Mouse (Mus musculus) brain, embryonic 14.5 days (tissue): ENCODE results near the gene Magi2. TPM values are rescaled to one million over a fixed set of nuclear protein-coding genes. Genes with fewer than 3 reads are reported as not detected.

Experiments used
- DNase-seq: peaks from one replicate; pipeline ENCODE4 v3.0.0-alpha.2; 2011; ENCODE audit warnings: low read depth
- CTCF ChIP-seq: fragments of 200-500 bp; IDR thresholded peaks from 2 replicates; pipeline ENCODE4 v1.5.1; 2012; ENCODE audit warnings: inconsistent platforms, mild to moderate bottlenecking, moderate library complexity, borderline replicate concordance; ENCODE audit not compliant: insufficient read depth, insufficient read length; ENCODE audit errors: extremely low read depth
- POLR2A ChIP-seq: fragments of 200-500 bp; IDR thresholded peaks from 2 replicates; pipeline ENCODE4 v1.6.1; 2012; ENCODE audit warnings: mild to moderate bottlenecking, inconsistent platforms, borderline replicate concordance; ENCODE audit not compliant: poor library complexity, insufficient read depth, insufficient read length, severe bottlenecking; ENCODE audit errors: extremely low read depth
- polyA plus RNA-seq: library from polyadenylated mRNA; depleted of rRNA; stranded (reverse); fragments of >200 nt; gene quantifications from 2 replicates; pipeline ENCODE4 v1.2.3, GENCODE M21; 2012

Gene Magi2
- polyA plus RNA-seq, 1 experiment: 36.9 TPM

- no peak for TF ChIP-seq CTCF
- TF ChIP-seq POLR2A: no peak
- peak; percentile 81 for DNase-seq
These were observed 1356.2 kb downstream of the Magi2 start for GRCm38 (mm10) chr5:20582995-20583435.

- DNase-seq: no peak
- no peak for TF ChIP-seq POLR2A
- TF ChIP-seq CTCF: no peak
These were observed 1356.8 kb downstream of the Magi2 start for GRCm38 (mm10) chr5:20583639-20584038.

- peak; percentile 57 for DNase-seq
- no peak for TF ChIP-seq CTCF
- TF ChIP-seq POLR2A: no peak
These were observed 1357.9 kb downstream of the Magi2 start for GRCm38 (mm10) chr5:20584769-20585168.

- TF ChIP-seq POLR2A (no peak), CTCF (no peak)
- DNase-seq: no peak
These were observed 1362.9 kb downstream of the Magi2 start for GRCm38 (mm10) chr5:20589731-20590130.

- no peak for DNase-seq
These were observed 1371.4 kb downstream of the Magi2 start for GRCm38 (mm10) chr5:20598196-20598595.

GRCm38 (mm10) chr5:20603756-20604469 is 1377.1 kb downstream of the Magi2 start:
- peak; percentile 52 for DNase-seq
- TF ChIP-seq CTCF (no peak), POLR2A (no peak)

More at GRCm38 (mm10) chr5:20598196-20598595, 1371.4 kb downstream of the Magi2 start:
- TF ChIP-seq CTCF: no peak
- no peak for TF ChIP-seq POLR2A

GRCm38 (mm10) chr5:20606497-20606896 is 1379.7 kb downstream of the Magi2 start:
- no peak for TF ChIP-seq POLR2A
- TF ChIP-seq CTCF: no peak

GRCm38 (mm10) chr5:20607503-20607902 is 1380.7 kb downstream of the Magi2 start:
- TF ChIP-seq POLR2A (no peak), CTCF (no peak)
- no peak for DNase-seq

More at GRCm38 (mm10) chr5:20606497-20606896, 1379.7 kb downstream of the Magi2 start:
- no peak for DNase-seq

GRCm38 (mm10) chr5:20609206-20609935 is 1382.5 kb downstream of the Magi2 start:
- DNase-seq: no peak
- TF ChIP-seq CTCF: no peak
- TF ChIP-seq POLR2A: no peak

GRCm38 (mm10) chr5:20610640-20611039 is 1383.8 kb downstream of the Magi2 start:
- TF ChIP-seq POLR2A (no peak), CTCF (no peak)
- DNase-seq: no peak

- DNase-seq: no peak
- TF ChIP-seq POLR2A (no peak), CTCF (no peak)
These were observed 1385.8 kb downstream of the Magi2 start for GRCm38 (mm10) chr5:20612616-20613015.
